Mouse (Mus musculus) lung, adult 2 months (tissue): ENCODE results near the gene Cacna2d3.

Source experiments
- CTCF ChIP-seq: fragments of 200-500 bp; IDR thresholded peaks from 2 replicates; pipeline ENCODE4 v1.5.1; 2011; ENCODE audit warnings: mild to moderate bottlenecking, low read length, control low read depth; ENCODE audit not compliant: insufficient read depth
- POLR2A ChIP-seq: fragments of 200-500 bp; IDR thresholded peaks from 2 replicates; pipeline ENCODE4 v1.6.1; 2011; ENCODE audit warnings: low read depth, mild to moderate bottlenecking, control low read depth, low read length, borderline replicate concordance; ENCODE audit errors: extremely low read depth

DNA sequence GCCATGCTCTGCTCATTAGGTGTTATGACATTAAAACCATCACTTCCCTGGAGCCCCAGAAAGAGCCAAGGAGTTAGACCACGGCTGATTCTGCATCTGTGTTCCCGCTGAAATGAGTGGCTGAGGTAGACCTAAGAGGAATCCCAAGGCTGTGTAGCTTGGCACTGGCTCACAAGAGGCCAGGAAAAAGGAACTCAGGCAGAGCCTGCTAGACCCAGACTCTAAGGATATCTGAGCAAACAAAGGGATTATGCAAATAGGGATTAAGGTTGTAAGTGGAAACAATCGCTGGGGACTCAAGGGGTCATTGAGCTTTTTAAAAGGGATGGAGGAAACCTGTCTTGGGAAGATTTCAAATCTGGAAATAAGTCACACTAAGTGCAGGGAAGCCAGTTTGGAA lies 766.5 kb downstream of the Cacna2d3 start:
- TF ChIP-seq POLR2A (no peak), CTCF (no peak)
